Mouse (Mus musculus): ENCODE measurements around the gene Gm20521.
A peak's percentile ranks its signal among the peaks of the same experiment; 100 is the strongest.

Gm20521 gene

GRCm38 (mm10) chr14:54925349-54926342 is 42.4 kb downstream of the Gm20521 start, which contains the start of gene Efs:
Gene Efs (minus strand): TSS chr14:54926126.
- Histone ChIP-seq H3K9me3 (ENCODE audit: low read length) (no peaks in the 10 kb centered on the region), H3K36me3 (ENCODE audit: insufficient read depth, low read length) (peaks cover 19% of the 10 kb centered on the region), H3K4me1 (replicated peaks; ENCODE audit: low read depth, low read length) (peaks cover 66% of the 10 kb centered on the region), H3K27me3 (ENCODE audit: insufficient read depth, low read length) (peaks cover 41% of the 10 kb centered on the region), H3K4me3 (replicated peaks; ENCODE audit: low read length) (peak within 1 kb of the TSS; percentile 87)
- TF ChIP-seq CTCF (conservative IDR thresholded peaks at IDR 0.05; ENCODE audit: low read length) = no peak
- no peak for TF ChIP-seq NANOG (IDR thresholded peaks at IDR 0.05; ENCODE audit: borderline replicate concordance, low read length)
- TF ChIP-seq POU5F1 (IDR thresholded peaks at IDR 0.05; ENCODE audit: borderline replicate concordance, low read length) = no peak

GRCm38 (mm10) chr14:54926401-54927158 is 43.3 kb downstream of the Gm20521 start:
- Histone ChIP-seq H3K27me3 (ENCODE audit: insufficient read depth, low read length) (peaks cover 41% of the 10 kb centered on the region), H3K9me3 (ENCODE audit: low read length) (no peaks in the 10 kb centered on the region), H3K36me3 (ENCODE audit: insufficient read depth, low read length) (peaks cover 11% of the 10 kb centered on the region; the same call in 1 of the 2 replicates), H3K4me3 (replicated peaks; ENCODE audit: low read length) (peak overlapping the region; percentile 87), H3K4me1 (replicated peaks; ENCODE audit: low read depth, low read length) (peaks cover 70% of the 10 kb centered on the region)
- TF ChIP-seq CTCF (conservative IDR thresholded peaks at IDR 0.05; ENCODE audit: low read length) = no peak
- TF ChIP-seq POU5F1 (IDR thresholded peaks at IDR 0.05; ENCODE audit: borderline replicate concordance, low read length) = no peak
- TF ChIP-seq NANOG (IDR thresholded peaks at IDR 0.05; ENCODE audit: borderline replicate concordance, low read length) = no peak

- Histone ChIP-seq H3K9me3 (ENCODE audit: low read length) (no peaks in the 10 kb centered on the region), H3K36me3 (ENCODE audit: insufficient read depth, low read length) (peaks cover 4% of the 10 kb centered on the region; the same call in 1 of the 2 replicates), H3K27me3 (ENCODE audit: insufficient read depth, low read length) (peaks cover 37% of the 10 kb centered on the region), H3K4me1 (replicated peaks; ENCODE audit: low read depth, low read length) (peaks cover 77% of the 10 kb centered on the region), H3K4me3 (replicated peaks; ENCODE audit: low read length) (peak overlapping the region; percentile 87)
- no peak for TF ChIP-seq NANOG (IDR thresholded peaks at IDR 0.05; ENCODE audit: borderline replicate concordance, low read length)
- TF ChIP-seq POU5F1 (IDR thresholded peaks at IDR 0.05; ENCODE audit: borderline replicate concordance, low read length) = no peak
- TF ChIP-seq CTCF (conservative IDR thresholded peaks at IDR 0.05; ENCODE audit: low read length) = no peak
These were observed 44.1 kb downstream of the Gm20521 start for GRCm38 (mm10) chr14:54927296-54927695.

GRCm38 (mm10) chr14:54929801-54930200 is 46.6 kb downstream of the Gm20521 start:
- peaks cover 76% of the 10 kb centered on the region for H3K4me1 ChIP-seq (replicated peaks; ENCODE audit: low read depth, low read length)
- H3K9me3 ChIP-seq (ENCODE audit: low read length) = no peaks in the 10 kb centered on the region
- no peak for TF ChIP-seq POU5F1 (IDR thresholded peaks at IDR 0.05; ENCODE audit: borderline replicate concordance, low read length)
- no peak for TF ChIP-seq NANOG (IDR thresholded peaks at IDR 0.05; ENCODE audit: borderline replicate concordance, low read length)
- no peak for TF ChIP-seq CTCF (conservative IDR thresholded peaks at IDR 0.05; ENCODE audit: low read length)
- peaks cover 46% of the 10 kb centered on the region for H3K27me3 ChIP-seq (ENCODE audit: insufficient read depth, low read length)
- H3K36me3 ChIP-seq (ENCODE audit: insufficient read depth, low read length) = no peaks in the 10 kb centered on the region
- H3K4me3 ChIP-seq (replicated peaks; ENCODE audit: low read length) = no peak overlapping the region; the same call in 1 of the 2 replicates

GRCm38 (mm10) chr14:54930431-54930830 is 47.2 kb downstream of the Gm20521 start:
- peaks cover 76% of the 10 kb centered on the region for H3K4me1 ChIP-seq (replicated peaks; ENCODE audit: low read depth, low read length)
- H3K27me3 ChIP-seq (ENCODE audit: insufficient read depth, low read length) = peaks cover 46% of the 10 kb centered on the region
- no peaks in the 10 kb centered on the region for H3K9me3 ChIP-seq (ENCODE audit: low read length)
- no peak overlapping the region for H3K4me3 ChIP-seq (replicated peaks; ENCODE audit: low read length)
- no peak for TF ChIP-seq CTCF (conservative IDR thresholded peaks at IDR 0.05; ENCODE audit: low read length)
- TF ChIP-seq NANOG (IDR thresholded peaks at IDR 0.05; ENCODE audit: borderline replicate concordance, low read length) = no peak
- no peak for TF ChIP-seq POU5F1 (IDR thresholded peaks at IDR 0.05; ENCODE audit: borderline replicate concordance, low read length)
- no peaks in the 10 kb centered on the region for H3K36me3 ChIP-seq (ENCODE audit: insufficient read depth, low read length)

- no peak for TF ChIP-seq NANOG (IDR thresholded peaks at IDR 0.05; ENCODE audit: borderline replicate concordance, low read length)
- no peak for TF ChIP-seq CTCF (conservative IDR thresholded peaks at IDR 0.05; ENCODE audit: low read length)
- no peak for TF ChIP-seq POU5F1 (IDR thresholded peaks at IDR 0.05; ENCODE audit: borderline replicate concordance, low read length)
- Histone ChIP-seq H3K36me3 (ENCODE audit: insufficient read depth, low read length) (no peaks in the 10 kb centered on the region), H3K9me3 (ENCODE audit: low read length) (no peaks in the 10 kb centered on the region), H3K4me3 (replicated peaks; ENCODE audit: low read length) (0 out of 2 replicates have a peak within 1 kb of the TSS, but pooled peaks have one; percentile 37), H3K4me1 (replicated peaks; ENCODE audit: low read depth, low read length) (peaks cover 66% of the 10 kb centered on the region), H3K27me3 (ENCODE audit: insufficient read depth, low read length) (peaks cover 52% of the 10 kb centered on the region)
These were observed 49.5 kb downstream of the Gm20521 start, which contains the start of gene Il25 for GRCm38 (mm10) chr14:54932645-54933150. Gene Il25 (plus strand): TSS chr14:54932695.

- TF ChIP-seq NANOG (IDR thresholded peaks at IDR 0.05; ENCODE audit: borderline replicate concordance, low read length) (no peak), CTCF (conservative IDR thresholded peaks at IDR 0.05; ENCODE audit: low read length) (no peak), POU5F1 (IDR thresholded peaks at IDR 0.05; ENCODE audit: borderline replicate concordance, low read length) (no peak)
- Histone ChIP-seq H3K27me3 (ENCODE audit: insufficient read depth, low read length) (peaks cover 44% of the 10 kb centered on the region), H3K4me3 (replicated peaks; ENCODE audit: low read length) (peak within 1 kb of the TSS; percentile 76), H3K9me3 (ENCODE audit: low read length) (no peaks in the 10 kb centered on the region), H3K4me1 (replicated peaks; ENCODE audit: low read depth, low read length) (peaks cover 42% of the 10 kb centered on the region), H3K36me3 (ENCODE audit: insufficient read depth, low read length) (no peaks in the 10 kb centered on the region)
These were observed 52.9 kb downstream of the Gm20521 start, which contains the start of gene Cmtm5 for GRCm38 (mm10) chr14:54935904-54936830. Gene Cmtm5 (plus strand): TSS chr14:54936261.
